Mouse (Mus musculus) ovary, adult 10 weeks (tissue): ENCODE results near the gene Ptcd2. TPM values are rescaled to one million over a fixed set of nuclear protein-coding genes. Genes with fewer than 3 reads are reported as not detected.

Experiments
- polyA plus RNA-seq: library from polyadenylated mRNA; stranded (reverse); fragments of 350-450 nt; fragmentation: Illumina TruSeq; extraction: RNeasy Lipid Tissue Mini Kit (QIAGEN cat#74804); gene quantifications from one replicate; pipeline ENCODE4 v1.2.3, GENCODE M21; 2014

Ptcd2 gene
- polyA plus RNA-seq = 58.3 TPM

DNA sequence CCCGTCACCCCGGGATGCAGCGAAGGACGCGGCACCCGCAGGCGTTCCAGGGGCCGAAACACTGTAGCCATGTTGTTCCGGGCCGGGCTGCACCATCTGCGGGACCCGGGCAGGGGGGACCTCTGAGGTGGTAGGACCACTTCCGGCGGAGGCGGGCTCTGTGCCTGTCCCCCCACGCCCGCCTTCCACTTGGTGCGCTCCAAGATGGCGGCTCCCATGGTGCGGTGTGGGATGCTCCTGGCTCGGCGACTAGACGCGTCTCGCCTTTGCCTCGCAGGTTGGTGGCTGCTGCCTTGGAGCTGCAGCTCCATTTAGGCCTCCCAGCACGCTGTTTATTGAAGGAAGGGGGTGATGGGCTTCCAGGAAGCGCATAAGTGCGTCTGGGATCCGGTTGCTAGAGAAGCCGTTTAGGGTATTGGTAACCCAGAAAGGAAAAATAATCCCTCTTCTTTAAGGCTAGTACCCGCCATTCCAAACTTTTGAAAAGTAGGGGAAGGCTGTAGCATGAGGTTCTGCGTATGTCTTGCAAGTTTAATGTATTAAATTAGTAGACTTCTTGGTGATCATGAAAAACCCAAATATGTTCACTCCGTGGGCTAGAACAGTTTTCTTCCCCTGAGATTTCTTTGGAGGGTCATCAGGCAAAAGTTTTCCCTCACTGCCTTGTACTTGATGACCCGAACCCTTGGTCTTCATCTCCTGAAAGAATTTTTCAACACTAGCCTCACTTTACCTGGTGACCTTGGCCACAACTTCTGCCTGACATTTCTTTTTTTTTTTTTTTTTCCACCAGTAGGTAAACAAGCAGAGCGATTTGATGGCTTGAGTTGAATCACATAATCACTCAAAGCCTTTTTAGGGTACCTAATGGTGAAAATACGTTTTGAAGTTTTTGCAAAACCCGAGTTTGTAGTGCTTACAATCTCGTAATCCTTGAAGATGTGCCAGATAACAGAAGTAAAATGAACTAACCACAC is at the start of gene Ptcd2, which contains the start of gene Mrps27:
TSS of gene Ptcd2 (minus strand) at position 107 of the 977 bp plus-strand sequence.
TSS of gene Mrps27 (plus strand) at position 188 of the 977 bp plus-strand sequence.

Other genes starting within 250 kb of the Ptcd2 start
- 4.5 TPM for gene Zfp366, start 159.9 kb downstream of the Ptcd2 start, polyA plus RNA-seq
- gene Mrps27, start 81 bp upstream of the Ptcd2 start, polyA plus RNA-seq = 107 TPM
- gene Map1b, start 171.8 kb upstream of the Ptcd2 start, polyA plus RNA-seq = 133 TPM